Mouse (Mus musculus): ENCODE results near the gene Jade2.

The Jade2 gene

DNA sequence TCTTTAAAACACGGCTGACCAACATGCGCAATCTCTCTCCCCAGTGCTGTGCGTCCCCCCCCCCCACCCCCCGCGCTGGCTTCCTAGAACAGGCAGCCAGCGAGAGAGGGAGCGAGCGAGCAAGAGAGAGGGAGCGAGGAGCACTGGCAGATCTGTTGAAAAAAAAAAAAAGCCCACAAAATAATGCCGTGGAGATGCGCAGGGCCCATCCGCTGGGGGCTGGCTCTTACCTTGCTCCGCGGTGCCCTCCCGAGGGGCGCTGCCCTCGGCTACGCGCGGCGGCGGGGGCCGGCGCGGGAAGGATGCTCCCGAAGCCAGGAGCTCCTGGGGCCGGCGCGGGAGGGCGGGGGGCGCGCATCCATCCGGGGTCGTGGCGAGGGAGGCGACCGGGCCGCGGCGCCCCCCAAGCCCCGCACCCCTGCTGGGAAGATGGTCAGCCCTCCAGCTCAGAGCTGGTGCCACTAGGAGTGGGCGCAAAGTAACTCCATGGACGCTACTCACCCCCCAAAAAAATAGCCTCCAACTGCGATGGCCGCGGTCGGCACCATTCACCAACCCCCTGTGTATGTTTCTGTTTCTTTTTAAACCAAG, at the start of gene Jade2:
Jade2 (minus strand) TSS at position 573 of the 591 bp plus-strand sequence.
- peak; percentile 64 to 74 for DNase-seq

DNA sequence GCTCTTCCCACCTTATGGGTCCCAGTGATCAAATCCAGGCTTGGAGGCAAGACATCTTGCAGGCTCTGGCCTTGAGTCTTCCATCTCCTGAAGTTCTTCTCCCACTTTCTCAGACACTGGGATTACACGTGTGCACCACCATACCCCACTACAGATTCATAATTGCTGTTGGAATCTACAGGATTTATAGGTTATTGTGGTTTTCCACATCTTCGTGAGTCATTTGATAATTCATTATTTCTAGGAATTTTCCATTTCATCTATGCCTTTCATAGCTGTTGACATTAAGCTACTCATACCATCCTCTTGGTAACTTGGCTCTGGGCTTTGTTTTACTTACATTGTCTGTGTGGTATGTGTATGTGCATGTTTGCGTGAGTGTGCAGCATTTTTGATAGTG, 46.8 kb upstream of the Jade2 start:
- DNase-seq, result no peak

DNA sequence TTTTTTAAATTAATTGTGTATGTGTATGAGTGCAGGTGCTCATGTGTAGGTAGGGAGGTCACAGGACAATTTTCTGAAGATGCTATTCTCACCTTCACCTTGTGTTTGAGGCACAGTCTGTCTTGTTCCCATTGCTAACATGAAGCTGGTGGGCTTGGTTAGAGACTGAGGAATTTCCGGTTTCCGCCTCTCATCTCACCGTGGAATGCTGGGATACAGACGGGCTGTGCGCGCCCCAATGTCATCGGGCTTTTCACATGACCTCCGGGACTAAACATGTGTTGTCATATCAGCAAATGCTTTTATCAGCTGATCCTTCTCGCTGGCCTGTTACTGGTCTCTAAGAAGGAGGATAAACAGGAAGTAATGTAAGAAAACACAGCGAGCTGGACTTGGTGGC, 42.2 kb upstream of the Jade2 start:
- DNase-seq, result no peak

DNA sequence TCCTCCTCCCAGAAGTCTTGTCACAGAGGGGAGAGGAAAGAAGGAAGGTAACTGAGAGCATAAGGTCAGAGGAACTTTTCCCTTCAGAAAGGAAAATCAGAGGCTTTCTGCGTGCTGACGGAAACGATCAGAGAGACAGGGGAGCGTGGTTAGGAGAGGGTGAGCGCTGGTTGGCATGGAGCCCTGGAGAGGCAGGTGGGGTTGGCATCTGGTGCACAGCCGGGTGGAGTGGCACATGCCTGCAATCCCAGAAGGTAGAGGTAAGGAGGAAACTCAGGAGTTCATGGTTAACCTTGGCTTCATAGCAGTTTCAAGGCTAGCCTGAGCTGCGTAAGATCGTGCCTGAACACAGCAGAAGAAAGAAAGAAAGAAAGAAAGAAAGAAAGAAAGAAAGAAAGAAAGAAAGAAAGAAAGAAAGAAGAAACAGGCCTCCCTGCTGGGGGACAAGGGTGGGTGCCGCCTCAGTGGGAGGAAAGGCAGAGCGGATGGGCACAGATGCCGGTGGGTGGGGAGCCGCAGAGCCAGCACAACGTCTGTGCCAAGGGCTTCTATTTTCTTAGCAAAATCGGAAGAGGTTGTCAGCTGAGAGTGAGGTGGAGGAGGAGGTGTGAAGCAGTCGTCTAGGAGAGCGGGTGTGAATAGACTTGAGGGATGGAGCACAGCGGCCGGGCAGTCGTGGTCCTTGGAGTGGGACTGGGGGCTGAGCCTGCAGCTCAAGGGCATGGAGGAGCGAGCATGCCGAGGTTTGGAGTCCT, 41.0 kb upstream of the Jade2 start:
- peak; percentile 59 to 79 for DNase-seq

DNA sequence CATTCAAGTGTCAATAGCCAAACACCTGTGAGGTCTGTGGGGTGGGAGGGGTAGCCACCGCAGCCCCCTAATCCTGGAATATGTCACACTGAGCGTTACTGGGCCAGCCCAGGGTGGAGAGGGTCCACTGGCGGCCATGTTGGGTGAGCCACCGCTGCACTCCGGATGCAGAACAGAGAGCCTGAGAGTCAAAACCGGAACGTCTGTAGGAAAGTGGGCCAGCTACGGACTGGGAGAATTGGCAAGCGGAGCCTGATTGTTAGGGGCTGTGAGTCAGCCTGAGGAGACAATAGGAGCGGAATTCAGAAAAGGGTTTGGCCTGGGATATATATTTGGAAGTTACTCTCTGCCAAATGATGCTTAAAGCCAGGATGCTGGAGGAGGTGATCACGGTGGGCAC, 39.9 kb upstream of the Jade2 start:
- DNase-seq, result no peak

DNA sequence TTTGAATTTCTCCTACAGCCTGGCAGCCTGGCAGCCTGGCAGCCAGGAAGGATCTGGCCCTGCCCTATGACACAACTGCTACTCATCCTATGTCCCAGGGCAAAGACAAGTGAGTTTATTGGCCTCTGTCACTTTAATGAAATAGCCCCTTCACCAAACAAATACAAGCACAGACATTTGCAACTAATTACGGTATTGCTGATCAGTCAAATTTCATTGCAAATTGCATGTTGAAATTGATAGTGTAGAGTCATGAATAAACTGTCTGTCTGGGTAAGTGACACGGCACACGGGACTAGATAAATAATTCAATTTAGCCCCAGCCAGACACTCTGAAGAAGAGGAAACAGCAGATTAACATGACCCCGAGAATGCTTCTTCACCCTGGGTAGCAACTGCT, 38.6 kb upstream of the Jade2 start:
- no peak for DNase-seq

DNA sequence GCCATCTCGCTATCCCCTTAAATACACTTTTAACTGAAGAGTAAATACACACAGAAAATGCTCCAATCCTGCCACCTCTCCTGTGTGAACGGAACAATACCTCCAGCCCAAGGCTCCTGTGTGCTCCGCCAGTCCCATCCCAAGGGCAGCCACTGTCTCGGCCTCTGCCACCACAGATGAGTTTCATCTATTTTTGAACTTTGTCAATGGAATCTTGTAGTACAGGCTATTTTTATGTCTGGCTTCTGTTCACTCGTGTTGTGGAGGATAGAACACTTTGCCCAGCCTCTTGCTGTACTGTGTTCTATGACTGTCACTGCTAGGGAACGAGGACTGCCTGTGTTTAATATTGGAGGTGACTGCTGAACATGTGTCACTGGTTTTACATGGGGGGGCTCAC, 28.2 kb upstream of the Jade2 start:
- DNase-seq, result no peak

DNA sequence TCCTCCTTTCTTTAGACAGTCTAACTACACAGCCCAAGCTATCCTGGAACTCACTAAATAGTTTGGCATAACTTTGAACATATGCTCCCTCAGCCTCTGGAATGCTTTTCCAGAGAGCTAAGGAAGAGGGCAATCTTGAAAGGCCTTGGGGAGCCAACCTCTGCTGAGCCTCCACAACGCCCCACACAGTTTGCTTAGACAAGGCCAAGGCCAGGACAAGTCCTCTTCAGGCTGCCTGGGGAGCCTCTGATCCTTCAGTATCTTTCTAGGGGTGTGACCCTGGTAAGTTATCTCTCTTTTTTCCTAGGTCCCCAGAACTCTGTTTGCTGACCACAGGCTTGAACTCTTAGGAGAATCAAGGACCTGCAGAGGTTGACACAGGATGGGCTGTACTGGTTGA, 26.6 kb upstream of the Jade2 start:
- peak; percentile 38 to 40 for DNase-seq

DNA sequence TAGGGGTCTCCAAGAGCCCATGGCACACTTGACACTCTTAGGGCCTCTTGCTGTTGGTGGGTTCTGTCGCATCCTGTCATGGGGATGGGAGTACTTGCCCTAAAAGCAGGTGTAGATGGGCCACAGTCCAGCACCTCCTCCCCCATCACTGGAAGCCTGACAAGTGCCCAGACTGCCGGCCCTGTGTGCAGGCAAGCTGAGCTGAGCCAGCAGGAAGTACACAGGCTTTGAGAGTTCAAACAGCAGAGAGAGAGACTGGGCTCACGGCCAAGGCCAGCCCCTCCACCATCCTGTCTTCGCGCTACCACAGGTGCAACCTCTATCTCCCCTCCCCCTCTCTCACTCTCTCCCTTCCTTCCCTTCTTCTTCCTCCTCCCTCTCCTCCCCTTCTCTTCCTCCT, 26.2 kb upstream of the Jade2 start:
- DNase-seq, result peak; percentile 83 to 93

DNA sequence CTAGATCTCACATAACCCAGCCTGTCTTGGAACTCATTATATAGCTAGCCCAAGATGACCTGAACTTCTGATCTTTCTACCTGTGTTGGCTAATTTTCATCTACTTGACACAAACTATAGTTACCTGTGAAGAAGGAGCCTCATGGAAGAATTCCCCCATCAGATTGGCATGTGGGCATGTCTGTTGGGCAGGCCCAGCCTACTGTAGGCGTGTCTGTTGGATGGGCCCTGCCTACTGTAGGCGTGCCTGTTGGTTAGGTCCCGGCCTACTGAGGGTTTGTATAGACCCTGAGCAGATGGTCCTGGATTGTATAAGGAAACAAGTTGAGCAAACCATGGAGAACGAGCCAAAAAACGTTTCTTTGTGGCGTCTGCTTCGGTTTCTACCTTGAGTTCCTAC, 24.3 kb upstream of the Jade2 start:
- DNase-seq, result no peak

DNA sequence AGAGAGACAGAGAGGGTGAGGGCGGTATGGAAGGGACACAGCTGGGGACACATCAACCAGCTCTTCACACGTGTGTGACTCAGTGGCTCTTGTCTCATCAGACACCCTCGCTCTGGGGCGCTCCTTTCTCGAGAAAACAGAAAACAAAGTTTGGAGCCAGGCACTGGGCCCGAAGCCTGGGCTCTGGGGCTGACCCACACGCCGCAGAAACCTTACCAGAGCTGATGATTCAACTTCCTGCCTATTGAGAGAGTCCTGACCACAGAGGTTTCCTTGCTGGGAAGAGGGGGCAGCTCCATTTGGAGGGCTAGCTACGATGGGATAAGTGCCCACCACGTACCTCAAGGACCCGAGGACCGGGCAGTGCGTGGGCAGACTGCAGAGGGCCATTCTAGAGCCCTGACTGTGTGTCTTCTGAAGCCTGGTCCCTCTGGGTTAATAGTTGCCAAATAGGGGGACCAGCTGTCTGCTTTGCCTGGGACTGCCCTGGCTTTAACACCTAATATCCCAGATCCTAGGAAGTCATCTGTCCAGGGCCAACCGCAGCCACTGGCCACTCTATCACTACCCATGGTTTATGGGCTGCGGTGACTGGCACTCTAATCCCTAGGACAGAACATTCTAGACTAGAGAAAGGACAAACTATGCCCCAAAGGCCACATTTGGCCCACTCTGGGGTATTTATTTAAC, 23.7 kb upstream of the Jade2 start:
- no peak for DNase-seq

DNA sequence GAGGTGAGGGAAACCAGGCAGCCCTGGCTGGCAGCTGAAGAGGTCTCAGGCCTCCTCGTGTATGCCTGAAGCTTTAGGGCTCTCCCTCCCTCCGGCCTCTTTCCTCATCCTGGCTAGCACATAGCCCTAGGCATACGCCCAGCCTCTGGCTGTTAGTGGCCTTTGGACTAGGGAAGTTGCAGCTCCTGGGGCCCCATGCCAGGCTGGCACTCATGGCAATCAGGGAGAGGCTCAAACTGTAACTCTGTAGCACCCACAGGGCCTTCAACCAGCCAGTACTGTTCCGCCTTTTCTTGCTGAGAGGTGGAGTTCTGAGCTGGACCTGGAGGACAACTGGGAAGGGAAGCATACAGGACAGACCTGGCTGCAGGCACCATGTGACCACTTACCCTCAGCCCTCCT, 19.5 kb upstream of the Jade2 start:
- no peak for DNase-seq

DNA sequence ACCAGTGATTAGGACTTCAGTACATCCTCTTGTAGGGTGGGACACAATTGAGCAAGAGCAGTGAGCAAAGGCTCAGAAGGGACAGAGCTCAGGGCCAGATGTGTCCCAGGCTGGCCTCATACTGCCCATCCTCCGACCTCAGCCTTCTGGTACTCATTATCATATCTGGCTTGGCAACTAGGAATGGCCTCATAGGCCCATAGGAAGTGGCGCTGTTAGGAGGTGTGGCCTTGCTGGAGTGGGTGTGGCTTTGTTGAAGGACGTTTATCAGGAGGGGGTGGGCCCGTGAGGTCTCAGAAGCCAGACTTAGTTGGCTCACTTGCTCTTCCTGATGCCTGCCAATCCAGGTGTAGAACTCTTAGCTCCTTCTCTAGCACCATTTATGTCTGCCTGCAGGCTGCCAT, 18.3 kb upstream of the Jade2 start:
- peak in 1 of 2 experiments; percentile 37 for DNase-seq

DNA sequence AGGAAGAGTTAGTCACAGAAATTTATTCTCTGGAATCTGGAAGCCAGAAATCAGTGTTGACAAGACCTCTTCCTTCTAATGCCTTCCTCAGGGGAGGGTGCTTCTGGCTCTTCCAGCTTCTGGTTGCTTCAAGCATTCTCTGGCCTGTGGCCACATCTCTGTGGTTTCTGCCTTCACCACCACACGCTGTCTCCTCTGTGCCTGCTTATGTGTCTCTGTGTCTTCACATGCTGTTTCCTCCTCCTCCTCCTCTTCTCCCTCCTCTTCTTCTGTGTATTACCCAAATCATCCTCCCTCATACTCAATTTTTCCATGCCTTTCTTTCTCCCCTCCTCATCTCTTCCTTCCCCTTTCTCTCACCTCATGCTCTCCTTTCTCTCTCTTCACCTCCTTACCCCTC, 17.6 kb upstream of the Jade2 start:
- DNase-seq, result no peak

DNA sequence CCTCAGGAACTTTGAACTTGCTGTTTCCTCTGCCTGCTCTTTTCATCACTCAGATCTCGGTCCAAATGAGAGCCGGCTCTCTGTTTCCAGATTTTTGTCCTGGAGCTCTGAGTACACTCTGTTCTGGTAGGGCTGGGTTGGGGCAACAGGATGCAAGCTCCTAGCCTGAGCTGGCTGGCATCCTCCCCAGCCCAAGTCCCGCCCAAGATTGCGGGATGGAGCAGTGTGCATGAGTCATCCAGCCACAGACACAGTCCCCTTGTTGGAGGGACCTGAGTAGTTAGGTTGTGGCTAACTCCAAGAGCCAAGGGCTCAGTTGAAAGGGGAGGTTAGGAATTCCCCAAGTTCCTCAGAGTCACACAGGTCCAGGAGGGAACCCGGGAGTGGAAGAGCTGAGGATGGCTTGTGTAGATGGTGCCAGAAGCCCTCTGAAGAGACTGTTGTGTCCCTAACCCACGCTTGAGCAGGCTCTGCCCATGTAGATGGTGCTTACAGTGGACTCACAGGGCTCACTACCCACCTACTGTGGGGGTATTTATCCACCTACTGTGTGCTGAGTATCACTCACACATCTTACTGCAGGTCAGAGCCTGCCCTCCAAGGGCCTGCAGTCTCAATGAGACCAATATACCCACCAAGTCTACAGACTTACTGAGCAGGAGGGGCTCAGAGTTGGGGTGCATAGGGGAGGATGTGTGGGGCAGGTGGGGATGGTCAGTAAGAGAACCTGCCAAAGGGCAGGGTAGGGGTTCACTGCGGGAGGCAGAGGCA, 17.0 kb upstream of the Jade2 start:
- DNase-seq, result no peak

DNA sequence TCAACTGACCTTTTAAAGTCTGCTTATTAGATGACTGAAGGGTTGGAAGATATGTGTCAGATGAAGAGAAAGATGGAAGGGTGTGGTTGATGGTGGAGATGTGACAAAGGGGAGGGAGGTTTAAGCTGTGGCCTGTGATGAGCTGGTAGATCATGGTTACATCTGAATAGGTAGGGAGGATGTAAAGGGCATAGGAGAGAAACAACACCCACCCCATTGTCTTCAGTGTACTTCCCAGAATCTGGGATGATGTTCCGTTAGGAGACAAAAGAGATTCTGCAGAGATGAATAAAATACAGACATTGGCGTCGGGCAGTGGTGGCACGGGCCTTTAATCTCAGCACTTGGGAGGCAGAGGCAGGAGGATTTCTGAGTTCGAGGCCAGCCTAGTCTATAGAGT, 15.7 kb upstream of the Jade2 start:
- DNase-seq, result no peak

DNA sequence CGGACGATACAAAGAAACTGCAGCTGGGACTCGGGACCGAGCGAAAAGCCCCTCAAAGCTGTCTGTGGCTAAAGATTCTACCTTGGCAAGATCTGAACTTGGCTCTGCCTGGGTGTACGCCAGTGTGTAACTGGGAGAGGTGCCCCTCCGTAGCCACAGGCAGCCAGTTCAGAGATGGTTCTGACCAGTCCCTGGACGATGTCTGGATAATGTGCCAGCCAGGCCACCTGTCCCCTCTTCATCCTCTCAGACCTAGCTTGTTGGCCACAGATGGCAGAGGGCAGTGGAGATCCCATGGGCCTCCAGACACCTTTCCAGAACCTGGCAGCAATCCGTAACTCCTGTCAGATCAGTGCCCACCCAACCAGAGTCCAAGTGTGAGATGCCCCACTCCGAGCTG, 9.8 kb upstream of the Jade2 start:
- no peak for DNase-seq

DNA sequence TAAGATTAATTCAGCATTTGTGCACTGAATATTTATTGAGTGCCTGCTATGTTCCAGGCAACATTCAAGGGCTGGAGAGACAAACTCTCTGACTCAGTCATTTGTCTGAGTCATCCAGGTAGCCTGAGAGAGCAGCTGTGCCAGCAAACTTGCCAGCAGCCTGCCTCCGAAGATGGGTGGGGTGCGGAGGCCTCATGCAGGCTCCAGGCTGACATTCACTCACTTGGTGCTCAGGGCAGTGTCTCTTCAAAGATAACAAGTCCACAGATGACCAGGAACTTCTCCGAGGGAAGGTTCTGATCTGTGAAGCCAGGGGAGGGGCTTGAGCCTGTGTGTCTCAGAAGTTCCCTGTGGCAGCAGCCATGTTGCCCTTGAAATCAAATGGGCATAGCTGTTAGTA, 8.6 kb upstream of the Jade2 start:
- DNase-seq, result no peak

DNA sequence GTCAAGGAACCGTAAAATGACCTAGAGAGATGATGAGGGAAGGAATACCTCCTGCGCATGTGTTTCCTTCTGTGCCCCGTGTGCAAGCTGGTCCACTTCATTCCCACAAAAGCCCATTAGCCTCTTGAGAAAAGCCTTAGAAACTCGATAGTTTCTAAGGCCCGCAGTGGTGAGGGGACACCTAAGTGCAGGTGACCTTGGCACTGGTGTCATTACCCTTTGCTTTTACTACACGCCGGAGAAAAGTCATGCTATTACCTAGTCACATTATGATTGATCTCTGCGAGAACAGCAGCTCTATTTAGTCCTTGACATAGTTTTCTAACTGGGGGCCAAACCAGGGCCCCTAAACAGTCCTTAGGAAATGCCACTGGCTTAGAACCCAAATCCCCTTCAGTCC, 3.2 kb upstream of the Jade2 start:
- no peak for DNase-seq

DNA sequence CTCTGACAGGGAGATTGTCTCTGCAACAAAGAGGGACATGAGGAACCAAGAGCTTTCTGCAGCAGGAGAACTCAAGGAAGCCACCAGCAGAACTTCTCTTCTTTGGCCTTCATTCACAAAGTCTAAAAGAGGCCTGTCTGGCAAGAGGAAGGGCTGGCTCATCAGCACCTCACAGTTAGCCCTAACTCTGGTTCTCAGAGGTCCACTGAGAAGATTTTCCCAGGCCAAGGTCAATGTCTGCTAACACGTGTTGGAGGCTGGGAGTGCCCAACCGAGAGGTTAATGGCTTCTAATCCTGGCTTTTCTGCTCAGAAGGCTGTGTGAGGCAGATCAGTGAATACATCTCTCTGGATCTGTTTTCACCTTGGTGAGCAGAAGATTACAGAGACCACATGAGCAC, 2.1 kb upstream of the Jade2 start:
- DNase-seq, result no peak

DNA sequence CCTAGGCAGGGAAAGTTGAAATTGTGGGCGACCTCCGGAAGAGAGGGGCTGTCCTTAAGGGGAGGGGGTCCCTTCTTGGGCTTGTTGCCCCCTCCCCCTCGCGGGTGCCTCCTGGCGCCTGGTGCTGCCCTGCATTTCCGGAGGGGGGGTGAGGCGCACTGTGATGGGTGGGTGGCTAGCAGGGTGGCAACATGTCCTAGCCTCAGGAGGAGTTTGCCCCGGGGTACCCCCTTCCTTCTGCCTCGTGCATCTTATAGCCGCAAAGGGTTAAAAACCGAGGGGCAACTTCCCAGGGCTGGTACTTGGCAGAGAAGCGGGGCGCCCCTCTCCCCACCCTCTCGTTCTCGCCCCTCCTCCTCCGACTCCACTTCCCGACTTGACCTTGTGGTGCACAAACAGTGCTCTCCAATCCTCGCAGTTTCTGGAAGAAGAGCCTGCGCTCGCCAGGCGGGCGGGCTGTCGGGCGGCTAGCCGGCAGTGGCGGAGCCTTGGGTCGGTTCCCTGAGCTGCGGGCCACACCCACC, 1.1 kb upstream of the Jade2 start:
- peak; percentile 86 to 91 for DNase-seq

DNA sequence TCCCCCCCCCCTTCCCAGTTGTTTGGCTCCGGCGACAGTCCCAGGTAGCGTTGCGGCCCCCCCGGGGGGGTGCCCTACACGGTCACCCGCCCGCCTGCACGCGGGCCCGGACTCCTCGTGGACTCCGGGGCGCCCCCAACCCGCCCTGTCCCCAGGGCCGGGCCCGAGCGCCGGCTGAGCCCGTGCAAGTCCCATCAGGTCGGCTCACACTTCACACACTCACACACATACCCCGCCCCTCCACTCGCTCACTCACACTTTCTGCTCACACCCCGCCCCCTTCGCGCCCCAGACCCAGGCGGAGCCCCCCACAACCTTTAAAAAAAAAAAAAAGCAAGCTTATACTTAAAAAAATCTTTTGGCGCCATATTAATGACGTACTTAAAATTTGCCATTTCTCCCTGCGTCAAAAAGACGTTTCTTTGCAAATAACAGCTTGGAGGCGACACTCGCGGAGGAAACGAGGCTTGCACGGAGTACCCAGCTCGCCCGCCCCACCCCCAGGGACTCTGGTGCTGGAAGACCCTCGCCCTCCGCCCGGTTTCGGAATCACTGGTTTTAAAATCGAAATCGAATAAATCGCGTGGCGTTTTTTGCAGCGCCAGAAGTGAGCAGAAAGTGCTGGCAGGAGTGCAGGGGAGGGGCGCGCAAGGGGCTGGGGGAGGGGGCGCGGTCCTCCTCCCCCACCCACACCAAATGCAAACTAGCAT, 520 bp upstream of the Jade2 start:
- DNase-seq, result peak; percentile 83 to 89
